11 mouse cellular contexts compared by ENCODE assay signal in the genomic region with DNA sequence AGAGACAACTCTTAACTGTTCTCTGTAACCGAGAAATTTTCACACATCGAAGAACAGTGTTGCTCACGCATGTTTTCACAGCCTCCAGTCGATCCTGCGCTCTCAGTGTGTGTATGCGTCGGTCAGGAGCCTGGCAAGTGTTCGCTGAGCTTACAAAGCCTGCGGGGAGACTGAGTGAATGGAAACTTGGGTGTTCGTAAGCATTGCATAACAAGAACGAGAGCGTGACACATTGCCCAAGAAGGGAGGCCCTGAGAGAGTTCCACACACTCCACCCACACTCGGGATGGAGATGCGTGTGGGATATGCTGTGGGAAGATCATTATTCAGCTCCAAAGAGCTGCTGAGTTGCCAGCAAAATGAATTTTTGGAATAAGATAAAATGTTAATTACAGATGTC. TPM values are rescaled to one million over a fixed set of nuclear protein-coding genes. Genes with fewer than 3 reads are reported as not detected.
DNase-seq lines count a peak whose midpoint lies in the region; ATAC-seq lines count a peak whose summit lies in the region.
"Had no signal": no experiment of that assay in that cellular context is flagged by ENCODE, and none has a peak within 500 bp of the region (broad histone marks: within the 10 kb centered on the region; RNA-seq: fewer than 3 reads in every experiment).

No protein-coding gene starts in this region.

- no peaks in the 10 kb centered on the region for H3K27me3 ChIP-seq in embryonic facial prominence, embryonic 14.5 days (replicated peaks; ENCODE audit: control insufficient read depth, insufficient read depth, low read length)
- H3K27me3 ChIP-seq in embryonic facial prominence, embryonic 10.5 days (replicated peaks; ENCODE audit: low read depth, poor library complexity, severe bottlenecking): no peaks in the 10 kb centered on the region
- H3K27me3 ChIP-seq: embryonic facial prominence, embryonic 15.5 days; lung, embryonic 15.5 days had no signal

- no peak overlapping the region for H3K9ac ChIP-seq in embryonic facial prominence, embryonic 14.5 days (ENCODE audit: low read depth, low read length)
- H3K9ac ChIP-seq: embryonic facial prominence, embryonic 15.5 days; lung, embryonic 15.5 days had no signal

- H3K36me3 ChIP-seq in embryonic facial prominence, embryonic 14.5 days (ENCODE audit: control insufficient read depth, insufficient read depth, low read length): no peaks in the 10 kb centered on the region
- no peaks in the 10 kb centered on the region for H3K36me3 ChIP-seq in embryonic facial prominence, embryonic 10.5 days (replicated peaks)
- H3K36me3 ChIP-seq: embryonic facial prominence, embryonic 15.5 days; lung, embryonic 15.5 days had no signal

- no peaks in the 10 kb centered on the region for H3K9me3 ChIP-seq in embryonic facial prominence, embryonic 14.5 days (ENCODE audit: control insufficient read depth, low read length)
- H3K9me3 ChIP-seq in embryonic facial prominence, embryonic 10.5 days: no peaks in the 10 kb centered on the region
- H3K9me3 ChIP-seq: embryonic facial prominence, embryonic 15.5 days; lung, embryonic 15.5 days had no signal

- no peaks in the 10 kb centered on the region for H3K4me1 ChIP-seq in embryonic facial prominence, embryonic 14.5 days (ENCODE audit: control insufficient read depth, insufficient read depth, low read length)
- no peaks in the 10 kb centered on the region for H3K4me1 ChIP-seq in embryonic facial prominence, embryonic 10.5 days
- H3K4me1 ChIP-seq: lung, embryonic 15.5 days had no signal

- ATAC-seq in embryonic facial prominence, embryonic 14.5 days (ENCODE audit: low read depth): 0 out of 2 replicates have a peak, but pooled peaks have one; percentile 18
- ATAC-seq: Patski had no signal

- no peak overlapping the region for H3K4me3 ChIP-seq in embryonic facial prominence, embryonic 14.5 days (ENCODE audit: low read depth, low read length)
- no peak overlapping the region for H3K4me3 ChIP-seq in embryonic facial prominence, embryonic 10.5 days
- H3K4me3 ChIP-seq: embryonic facial prominence, embryonic 15.5 days; lung, embryonic 15.5 days had no signal

- 74% methylated on average over 14 of the region's 14 CpGs for WGBS in embryonic facial prominence, embryonic 14.5 days
- WGBS in embryonic facial prominence, embryonic 10.5 days: 88% methylated on average over 14 of the region's 14 CpGs

- no peak overlapping the region for H3K4me2 ChIP-seq in embryonic facial prominence, embryonic 14.5 days (ENCODE audit: low read depth, low read length)
- H3K4me2 ChIP-seq: embryonic facial prominence, embryonic 15.5 days; lung, embryonic 15.5 days had no signal

- H3K27ac ChIP-seq in embryonic facial prominence, embryonic 14.5 days (replicated peaks; ENCODE audit: low read depth, low read length): no peak overlapping the region
- no peak overlapping the region for H3K27ac ChIP-seq in embryonic facial prominence, embryonic 10.5 days (replicated peaks)
- H3K27ac ChIP-seq: embryonic facial prominence, embryonic 15.5 days; lung, embryonic 15.5 days had no signal

- DNase-seq in embryonic facial prominence, embryonic 14.5 days (ENCODE audit: low spot score): peak; percentile 69
- DNase-seq in embryonic facial prominence, embryonic 10.5 days (ENCODE audit: low spot score): no peak
- DNase-seq in right cerebral cortex, adult 18-20 months: peak; percentile 84
- no peak for DNase-seq in right cerebral cortex, postnatal 4 days
- DNase-seq in left cerebral cortex, adult 8-10 months (ENCODE audit: low spot score in 2 of 2): peak; percentile 44 to 78
- peak; percentile 64 to 81 for DNase-seq in right cerebral cortex, postnatal 36 days (ENCODE audit: low spot score in 2 of 2)
- no peak for DNase-seq in cerebellum, adult 11-12 months
- no peak for DNase-seq in ovary, postnatal 14 days (ENCODE audit: low spot score)

RNA-seq across cellular contexts. Expression of a gene that starts 31.7 kb away (rescaled TPM):
- 15.2 and 16.8 TPM in 2 replicates for polyA plus RNA-seq in embryonic facial prominence, embryonic 14.5 days (2014; fragmentation: Nextera tagmentation; extraction: Ambion mirVana)
- polyA plus RNA-seq in embryonic facial prominence, embryonic 10.5 days (2016; fragmentation: Nextera tagmentation; extraction: Ambion mirVana): 32.2 and 33.3 TPM in 2 replicates
- under 1 TPM; 0.15 to 0.87 (median 0.51) TPM for total RNA-seq in left cerebral cortex, adult 8-10 months (2022)

Comparison
In these comparisons a context has a peak if more than half of its experiments do, and no peak if none do; other contexts are left out.
1. DNase-seq: peak in embryonic facial prominence, embryonic 14.5 days (single experiment), right cerebral cortex, adult 18-20 months (single experiment), left cerebral cortex, adult 8-10 months (2 of 2) and right cerebral cortex, postnatal 36 days (2 of 2); none in embryonic facial prominence, embryonic 10.5 days (single experiment), right cerebral cortex, postnatal 4 days (single experiment), cerebellum, adult 11-12 months (single experiment) and ovary, postnatal 14 days (single experiment).